Mouse (Mus musculus) sigmoid colon, adult 10 weeks (tissue): ENCODE results near the gene Nkain2. TPM values are rescaled to one million over a fixed set of nuclear protein-coding genes. Genes with fewer than 3 reads are reported as not detected.

Source experiments
- polyA plus RNA-seq: library from polyadenylated mRNA; stranded (reverse); fragments of 350-450 nt; fragmentation: Illumina TruSeq; extraction: RNeasy Lipid Tissue Mini Kit (QIAGEN cat#74804); gene quantifications from one replicate; pipeline ENCODE4 v1.2.3, GENCODE M21; 2014; ENCODE audit warnings: low read depth, low replicate concordance

Gene Nkain2
- 2.1 TPM for polyA plus RNA-seq

DNA sequence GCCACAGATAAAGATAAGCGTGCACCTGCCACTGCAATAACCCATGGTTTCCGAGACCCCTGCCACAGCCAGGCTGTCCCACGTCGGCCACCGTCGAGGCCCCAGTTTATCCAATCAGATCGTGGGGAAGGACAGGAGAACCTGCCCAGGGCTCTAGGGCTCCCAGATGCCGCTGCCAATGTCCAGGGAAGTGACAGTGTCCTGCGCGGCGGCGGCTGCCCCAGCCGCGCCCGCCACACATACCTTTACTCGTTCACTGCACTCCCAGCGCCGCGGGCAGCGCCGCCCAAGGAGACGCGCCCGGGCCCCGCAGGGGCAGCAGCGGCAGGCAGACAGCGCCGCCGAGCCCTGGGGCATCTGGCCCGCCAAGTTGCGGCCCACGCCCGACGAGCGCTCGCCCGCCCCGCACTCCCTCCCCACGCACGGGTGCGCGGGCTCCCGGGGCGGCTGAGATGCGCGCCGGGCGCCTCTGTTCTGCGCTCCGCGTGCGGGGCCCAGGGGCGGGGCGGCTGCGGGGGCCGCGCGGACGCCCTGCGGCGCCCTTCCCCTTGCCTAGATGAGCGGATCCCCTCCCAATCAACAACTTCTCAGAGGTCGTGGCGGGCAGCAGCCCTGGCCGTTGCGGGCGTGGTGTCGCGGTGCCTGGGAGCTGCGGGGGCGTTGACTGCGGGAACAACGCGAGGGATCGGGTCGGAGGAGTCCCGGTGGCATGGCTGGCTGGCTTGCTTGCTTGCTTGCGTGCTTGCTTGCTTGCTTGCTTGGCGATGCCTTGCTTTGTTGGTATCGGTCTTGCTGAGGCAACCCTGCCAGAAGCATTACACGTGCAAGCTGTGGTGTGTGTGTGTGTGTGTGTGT is at the start of gene Nkain2:
Gene Nkain2 (minus strand): TSS at position 811 of the 855 bp plus-strand sequence.

Other genes with a start within 250 kb of the Nkain2 start
- 0.35 TPM for gene Trdn, start 190.1 kb upstream of the Nkain2 start, polyA plus RNA-seq